Mouse (Mus musculus): ENCODE data around the gene Adi1.

Adi1 gene

DNA sequence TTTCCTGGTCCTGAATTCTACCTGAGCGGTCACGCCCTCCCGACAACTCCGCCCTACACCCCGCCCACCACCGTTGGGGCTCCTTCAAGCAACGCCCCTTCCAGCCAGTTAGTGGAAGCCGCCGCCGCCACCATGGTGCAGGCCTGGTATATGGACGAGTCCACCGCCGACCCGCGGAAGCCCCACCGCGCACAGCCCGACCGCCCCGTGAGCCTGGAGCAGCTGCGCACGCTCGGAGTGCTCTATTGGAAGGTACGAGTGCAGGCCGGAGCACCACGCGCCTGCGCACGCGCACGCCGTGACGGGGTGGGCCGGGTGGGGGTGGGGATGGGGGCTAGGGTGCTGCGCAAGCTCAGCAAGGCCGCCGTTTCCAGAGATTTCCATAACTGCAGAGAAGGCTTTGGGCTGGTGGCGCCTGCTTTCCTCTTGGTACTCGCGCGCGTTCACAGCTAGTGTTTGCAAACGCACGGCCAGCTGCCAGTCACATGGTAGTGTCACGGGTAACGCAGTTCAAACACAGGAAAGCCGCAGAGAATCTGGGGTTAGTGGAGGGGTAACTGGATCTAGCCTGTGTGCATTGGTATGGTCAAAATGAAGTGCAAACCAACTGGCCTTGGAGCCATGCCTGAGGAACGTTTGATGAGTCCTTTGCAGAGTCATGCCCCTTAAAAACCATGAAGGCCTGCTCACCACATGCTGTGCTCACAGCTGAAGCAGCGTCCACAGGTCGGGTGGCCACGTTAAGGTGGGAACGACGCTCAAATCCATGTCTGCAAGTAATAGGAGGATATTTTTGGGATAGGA lies at the start of gene Adi1:
Gene Adi1 (plus strand): TSS at position 111 of the 804 bp plus-strand sequence.
- DNase-seq (ENCODE audit: low read depth, low spot score), result peak; percentile 95

DNA sequence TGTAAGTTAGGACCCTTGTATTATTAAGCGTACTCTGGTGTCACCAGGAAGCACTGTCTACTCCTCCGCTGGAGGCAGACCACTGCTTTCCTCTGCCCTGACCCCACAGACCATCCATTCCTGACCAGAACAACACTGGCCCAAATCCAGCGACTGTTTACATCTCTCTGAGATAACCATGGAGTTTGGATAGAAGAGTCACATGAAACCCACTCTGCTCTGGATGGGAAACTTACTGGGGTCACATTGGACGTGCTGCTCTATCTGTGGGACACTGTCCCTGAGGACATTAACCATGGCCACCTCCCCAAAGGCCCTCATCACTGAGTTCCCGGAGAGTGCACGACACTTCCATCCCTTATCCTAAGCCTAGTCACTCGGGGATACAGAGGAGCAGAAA lies 49.6 kb upstream of the Adi1 start:
- no peak for DNase-seq (ENCODE audit: low read depth, low spot score)

DNA sequence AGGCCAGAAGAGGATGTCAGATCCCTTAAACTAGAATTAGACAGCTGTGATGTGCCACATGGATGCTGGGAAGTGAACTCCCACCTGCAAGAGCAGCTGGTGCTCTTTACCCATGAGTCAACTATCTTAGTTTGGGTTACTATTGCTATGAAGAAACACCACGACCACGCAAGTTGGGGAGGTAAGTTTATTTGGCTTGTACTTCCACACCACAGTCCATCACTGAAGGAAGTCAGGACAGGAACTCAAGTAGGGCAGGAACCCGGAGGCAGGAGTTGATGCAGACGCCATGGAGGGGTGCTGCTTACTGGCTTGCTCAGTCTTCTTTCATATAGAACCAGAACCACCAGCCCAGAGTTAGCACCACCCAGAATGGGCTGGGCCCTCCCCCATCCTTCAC lies 47.9 kb upstream of the Adi1 start:
- no peak for DNase-seq (ENCODE audit: low read depth, low spot score)

DNA sequence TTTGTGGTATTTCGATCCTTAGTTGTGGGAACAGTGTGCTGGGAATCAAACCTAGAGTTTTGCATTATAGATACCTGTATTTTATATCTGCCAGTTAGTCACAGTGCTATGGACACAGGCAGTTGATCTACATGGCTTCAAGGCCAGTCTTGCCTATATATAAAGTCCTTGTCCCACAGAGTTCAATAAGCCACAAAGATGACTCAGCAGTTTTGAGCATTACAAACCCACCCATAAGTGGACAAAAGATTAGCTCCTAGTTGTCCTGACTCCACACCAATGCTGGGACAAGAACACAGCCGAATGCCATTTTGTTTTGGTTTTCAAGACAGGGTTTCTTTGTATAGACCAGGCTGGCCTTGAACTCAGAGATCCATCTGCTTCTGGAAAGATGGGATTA lies 46.6 kb upstream of the Adi1 start:
- no peak for DNase-seq (ENCODE audit: low read depth, low spot score)

DNA sequence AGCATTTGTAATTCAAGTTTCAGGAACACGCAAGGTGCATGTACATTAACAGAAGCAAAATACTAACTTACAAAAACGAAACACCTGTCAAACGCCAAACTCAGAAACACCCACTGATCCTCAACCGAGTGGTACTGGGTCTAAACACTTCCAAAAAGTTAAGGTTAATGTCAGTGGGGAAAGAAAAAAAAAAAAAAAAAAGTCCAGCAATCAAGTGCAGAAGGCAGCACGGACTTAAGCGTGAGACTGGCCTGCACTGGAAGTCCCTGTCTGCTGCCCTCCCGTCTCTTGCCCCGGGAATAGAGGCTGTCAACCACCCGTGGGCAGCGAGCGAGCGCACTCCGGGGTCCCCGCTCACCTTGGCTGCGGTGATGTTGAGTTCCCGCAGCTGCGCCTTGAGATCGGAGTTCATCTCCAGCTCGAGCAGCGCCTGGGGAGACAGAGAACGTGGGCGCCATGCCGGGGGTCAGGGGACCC lies 39.9 kb upstream of the Adi1 start:
- DNase-seq (ENCODE audit: low read depth, low spot score), result no peak

DNA sequence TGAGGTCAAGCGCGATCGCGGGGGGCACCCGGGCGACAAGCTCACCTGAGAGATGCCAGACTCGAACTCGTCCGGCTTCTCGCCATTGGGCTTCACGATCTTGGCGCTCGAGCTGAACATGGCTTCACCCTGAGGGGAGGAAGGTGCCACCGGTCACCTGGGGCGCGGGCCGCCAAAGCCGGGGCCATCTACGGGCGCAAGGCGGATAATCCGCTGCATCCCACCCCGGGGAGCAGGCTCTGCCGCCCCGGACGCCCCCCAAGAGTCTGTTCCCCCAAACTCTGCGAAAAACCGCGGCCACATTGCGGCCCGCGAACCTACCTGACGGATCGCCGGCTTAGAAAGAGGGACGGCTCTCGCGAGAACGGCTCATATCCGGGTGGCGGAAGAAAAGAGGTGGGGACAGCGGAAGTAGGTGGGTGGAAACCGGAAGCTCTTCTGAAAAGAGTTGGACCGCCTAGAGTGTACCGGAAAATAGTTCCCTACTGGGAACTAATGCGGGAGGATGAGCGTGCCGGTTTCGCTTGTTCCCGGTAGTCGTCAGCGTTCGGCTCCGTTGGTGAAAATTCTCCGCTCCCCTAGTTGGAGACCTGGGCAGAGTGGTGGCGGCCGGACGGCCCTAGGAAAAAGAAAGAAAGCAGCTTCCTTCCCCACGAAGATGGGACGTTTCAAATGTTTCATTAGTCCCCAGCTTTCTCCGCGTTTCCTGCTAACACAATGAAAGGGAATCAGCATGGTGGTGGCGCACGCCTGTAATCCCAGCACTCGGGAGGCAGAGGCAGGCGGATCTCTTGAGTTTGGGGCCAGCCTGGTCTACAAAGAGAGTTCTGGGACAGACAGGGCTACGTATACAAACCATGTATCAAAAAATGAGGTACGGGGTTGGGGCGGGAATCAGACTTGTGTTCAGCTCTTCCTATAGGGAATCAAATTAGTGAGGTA lies 39.2 kb upstream of the Adi1 start, which contains the start of gene Rps7:
Gene Rps7 (minus strand): TSS at position 419 of the 942 bp plus-strand sequence.
- DNase-seq (ENCODE audit: low read depth, low spot score), result peak; percentile 98

DNA sequence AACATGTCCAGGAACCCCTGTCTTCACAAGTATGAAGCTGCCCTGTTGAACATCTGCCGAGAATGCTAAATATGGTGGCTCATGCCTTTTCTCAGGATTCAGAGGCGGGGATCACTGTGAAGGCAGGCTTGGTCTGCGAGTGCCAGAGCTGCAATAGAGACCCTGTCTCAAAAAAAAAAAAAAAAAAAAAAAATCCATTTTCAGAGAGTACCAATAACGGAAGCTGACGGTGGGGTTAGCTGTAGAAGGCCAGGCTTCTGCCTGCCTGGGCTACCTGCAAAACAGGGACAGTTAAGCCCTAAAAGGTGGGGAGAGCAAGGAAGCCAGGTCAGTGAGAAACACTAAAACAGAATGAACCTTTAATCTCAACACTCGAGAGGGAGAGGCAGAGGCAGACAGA lies 38.5 kb upstream of the Adi1 start:
- DNase-seq (ENCODE audit: low read depth, low spot score), result no peak

DNA sequence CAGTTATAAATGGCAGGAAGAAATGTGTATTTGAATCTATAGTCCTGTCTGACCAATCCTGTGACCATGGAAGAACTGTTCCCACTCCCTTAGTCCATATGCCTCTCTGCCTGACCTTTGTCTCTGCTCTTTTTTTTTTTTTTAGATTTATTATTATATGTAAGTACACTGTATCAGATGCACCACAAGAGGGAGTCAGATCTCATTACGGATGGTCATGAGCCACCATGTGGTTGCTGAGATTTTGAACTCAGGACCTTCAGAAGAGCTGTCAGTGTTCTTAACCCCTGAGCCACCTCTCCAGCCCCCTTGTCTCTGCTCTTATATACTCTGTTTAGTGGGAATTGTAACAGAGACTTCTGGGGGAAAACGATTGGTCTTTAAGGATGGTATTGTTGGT lies 36.3 kb upstream of the Adi1 start:
- no peak for DNase-seq (ENCODE audit: low read depth, low spot score)

DNA sequence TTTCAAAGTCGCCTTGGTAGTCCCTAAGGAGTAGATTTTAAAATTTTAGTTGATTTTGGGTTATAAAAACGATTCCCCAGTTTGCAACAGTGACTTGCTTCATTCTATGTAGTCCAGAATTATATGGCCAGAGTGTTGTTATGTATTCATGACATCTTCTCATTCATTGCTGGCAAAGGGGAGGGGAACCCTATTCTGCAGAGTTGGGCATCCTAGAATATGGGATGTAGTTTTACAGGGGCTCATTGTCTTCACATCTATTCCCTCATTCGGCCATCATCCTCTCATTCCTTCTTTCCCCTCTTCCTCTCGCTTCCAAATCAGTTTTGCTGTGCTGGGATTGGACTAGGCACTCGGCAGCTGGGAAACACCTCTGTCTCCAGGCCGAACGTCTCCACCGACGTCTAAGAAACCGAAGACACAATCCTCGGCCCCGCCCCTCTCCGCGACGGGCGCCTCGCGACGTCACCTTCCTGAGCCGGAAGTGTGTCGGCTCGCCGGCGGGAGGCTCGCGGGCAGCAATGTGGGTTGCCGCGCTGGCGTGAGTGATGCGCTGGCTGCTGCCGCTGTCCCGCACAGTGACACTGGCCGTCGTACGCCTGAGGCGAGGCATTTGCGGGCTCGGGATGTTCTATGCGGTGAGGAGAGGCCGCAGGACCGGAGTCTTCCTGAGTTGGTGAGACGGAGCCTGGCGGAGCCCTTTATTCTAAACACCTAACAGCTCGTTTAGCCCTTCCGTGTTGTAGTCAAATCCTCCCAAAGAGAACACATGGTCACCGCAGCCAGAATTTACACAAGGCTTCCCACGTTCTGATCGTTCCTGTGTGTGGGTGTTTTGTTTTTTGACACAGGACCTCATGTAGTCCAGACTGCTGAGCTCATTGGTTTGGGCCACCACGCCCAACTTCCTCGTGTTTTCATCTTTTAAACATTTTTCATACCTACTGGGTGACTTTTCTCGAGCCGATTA lies 25.6 kb upstream of the Adi1 start, which contains the start of gene Rnaseh1:
Gene Rnaseh1 (plus strand): TSS at position 462 of the 970 bp plus-strand sequence.
- DNase-seq (ENCODE audit: low read depth, low spot score), result peak; percentile 95

DNA sequence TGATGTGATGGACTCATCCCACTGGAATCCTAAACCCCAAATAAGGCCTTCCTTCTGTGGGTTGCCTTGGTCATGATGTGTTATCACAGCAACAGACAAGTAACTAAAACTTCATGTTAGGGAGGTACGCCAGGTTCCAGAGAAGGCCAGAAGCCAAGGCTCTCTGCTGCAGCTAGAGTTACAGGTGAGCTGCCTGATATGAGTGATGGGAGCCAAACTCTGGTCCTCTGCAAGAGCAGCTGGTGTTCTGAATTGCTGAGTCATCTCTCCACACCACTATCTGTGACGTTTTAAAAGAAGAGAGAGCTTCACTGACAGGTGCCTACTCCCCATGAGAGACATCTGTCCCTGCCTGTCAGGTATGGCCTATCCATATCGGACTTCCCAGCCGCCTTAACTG lies 12.4 kb upstream of the Adi1 start:
- no peak for DNase-seq (ENCODE audit: low read depth, low spot score)

DNA sequence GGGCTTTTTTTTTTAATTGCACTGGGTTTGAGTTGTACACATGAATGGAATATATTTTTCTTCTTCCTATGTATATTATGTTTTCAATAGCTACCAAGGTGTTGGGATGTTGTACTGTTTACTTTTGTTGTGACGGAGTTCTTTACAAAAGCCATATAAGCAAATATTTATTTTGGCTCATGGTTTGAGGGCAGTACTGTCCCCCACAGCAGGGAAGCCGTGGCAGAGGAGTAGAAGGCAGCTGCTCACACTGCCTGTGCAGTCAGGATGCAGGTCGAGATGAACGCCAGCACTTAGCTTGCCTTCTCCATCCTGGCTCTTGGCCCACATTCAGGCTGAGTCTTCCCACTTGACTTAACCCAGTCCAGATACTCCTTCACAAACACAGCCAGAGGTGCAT lies 8.3 kb upstream of the Adi1 start:
- no peak for DNase-seq (ENCODE audit: low read depth, low spot score)

DNA sequence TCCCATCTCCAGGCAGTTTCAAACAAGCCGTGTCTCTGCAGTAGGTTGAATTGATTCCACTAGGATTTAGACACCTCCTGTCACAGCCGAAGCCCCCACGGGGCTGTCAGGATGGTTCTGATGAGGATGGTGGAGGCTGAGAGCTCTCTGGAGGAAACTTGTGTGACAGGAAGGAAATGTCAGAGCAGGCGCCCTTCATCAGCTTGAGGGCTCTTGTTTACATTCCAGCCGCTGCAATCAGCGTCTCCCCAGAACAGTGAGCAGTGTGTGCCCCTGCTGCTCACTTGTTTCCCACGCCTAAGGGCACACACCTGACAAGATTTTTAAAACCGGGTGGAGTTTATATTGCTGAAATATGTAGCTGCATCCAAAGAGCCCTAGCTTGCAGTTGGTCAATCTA lies 7.7 kb upstream of the Adi1 start:
- no peak for DNase-seq (ENCODE audit: low read depth, low spot score)

DNA sequence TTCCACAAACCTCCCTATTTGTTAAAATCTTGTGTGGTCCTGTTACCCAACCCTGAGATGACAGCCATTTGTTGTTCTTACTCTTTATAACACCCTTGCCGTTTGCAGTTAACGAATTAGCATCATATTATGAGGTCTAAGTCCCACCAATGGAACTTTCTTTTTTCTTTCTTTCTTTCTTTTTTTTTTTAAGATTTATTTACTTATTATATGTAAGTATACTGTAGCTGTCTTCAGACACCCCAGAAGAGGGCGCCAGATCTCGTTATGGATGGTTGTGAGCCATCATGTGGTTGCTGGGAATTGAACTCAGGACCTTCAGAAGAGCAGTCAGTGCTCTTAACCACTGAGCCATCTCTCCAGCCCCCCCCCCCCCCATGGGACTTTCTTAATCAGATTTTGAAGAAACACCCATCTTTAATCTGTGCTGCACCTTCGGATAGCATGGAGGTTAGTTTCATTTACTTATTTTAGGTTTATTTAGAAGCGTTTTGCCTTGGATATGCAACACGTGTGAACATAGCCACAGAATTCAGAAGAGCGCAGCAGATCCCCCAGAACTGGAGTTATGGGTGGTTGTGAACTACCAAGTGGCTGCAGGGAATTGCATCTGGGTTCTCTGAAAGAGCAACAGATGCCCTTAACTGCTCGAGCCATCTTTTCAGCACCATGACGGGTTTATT lies 852 bp upstream of the Adi1 start:
- DNase-seq (ENCODE audit: low read depth, low spot score), result no peak

DNA sequence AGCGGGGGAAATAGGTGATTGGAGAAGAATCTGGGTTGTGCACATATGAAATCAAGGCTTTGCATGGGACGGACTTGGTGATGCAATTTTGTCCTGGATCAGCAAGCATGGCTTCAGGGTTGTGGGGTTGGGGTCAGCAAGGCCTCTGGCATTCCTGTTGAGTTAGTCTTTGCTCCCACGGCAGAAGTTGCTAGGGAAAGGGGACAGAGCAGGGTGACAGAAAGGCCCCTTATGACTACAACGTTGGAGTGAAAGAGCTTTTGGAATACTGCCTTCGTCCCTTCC lies 836 bp downstream of the Adi1 start:
- no peak for DNase-seq (ENCODE audit: low read depth, low spot score)

DNA sequence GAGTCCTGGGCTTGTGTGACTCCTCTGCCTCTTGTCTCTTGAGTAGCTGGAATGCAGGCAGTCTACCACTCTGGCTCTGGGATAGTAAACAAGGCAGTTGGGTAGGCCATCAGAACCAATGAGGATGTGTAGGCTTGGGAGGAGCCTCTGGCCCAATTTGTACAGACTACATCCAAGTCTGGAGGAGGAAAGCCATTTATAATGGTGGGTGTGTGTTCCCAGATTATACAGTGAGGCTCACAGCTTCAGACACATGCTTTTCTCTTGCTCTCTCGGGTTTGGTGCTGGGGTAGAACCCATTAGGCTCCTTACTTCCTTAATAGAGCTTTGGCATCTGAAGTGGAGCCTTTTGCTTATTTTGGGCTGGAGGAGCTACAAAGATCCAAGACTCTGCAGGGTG lies 9.6 kb downstream of the Adi1 start:
- peak; percentile 62 for DNase-seq (ENCODE audit: low read depth, low spot score)

DNA sequence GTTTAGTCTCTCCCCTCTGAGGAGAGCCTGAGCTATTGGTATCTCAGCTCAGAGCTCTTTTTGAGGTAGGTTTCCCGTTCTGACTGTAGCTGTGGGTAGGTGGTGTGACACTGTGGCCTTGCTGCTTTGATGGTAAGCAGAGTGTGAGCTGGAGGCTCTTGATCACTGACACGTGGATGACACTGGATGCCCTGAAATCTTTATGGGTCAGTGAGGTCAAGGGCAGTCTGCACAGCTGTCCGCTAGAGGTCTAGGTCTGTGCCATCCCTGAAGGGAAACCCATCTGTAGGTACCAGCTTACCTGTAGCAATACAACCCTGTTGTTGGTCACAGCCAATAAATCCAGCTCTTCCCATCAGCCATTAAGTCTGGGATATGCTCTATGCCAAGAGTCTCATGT lies 10.7 kb downstream of the Adi1 start:
- no peak for DNase-seq (ENCODE audit: low read depth, low spot score)

DNA sequence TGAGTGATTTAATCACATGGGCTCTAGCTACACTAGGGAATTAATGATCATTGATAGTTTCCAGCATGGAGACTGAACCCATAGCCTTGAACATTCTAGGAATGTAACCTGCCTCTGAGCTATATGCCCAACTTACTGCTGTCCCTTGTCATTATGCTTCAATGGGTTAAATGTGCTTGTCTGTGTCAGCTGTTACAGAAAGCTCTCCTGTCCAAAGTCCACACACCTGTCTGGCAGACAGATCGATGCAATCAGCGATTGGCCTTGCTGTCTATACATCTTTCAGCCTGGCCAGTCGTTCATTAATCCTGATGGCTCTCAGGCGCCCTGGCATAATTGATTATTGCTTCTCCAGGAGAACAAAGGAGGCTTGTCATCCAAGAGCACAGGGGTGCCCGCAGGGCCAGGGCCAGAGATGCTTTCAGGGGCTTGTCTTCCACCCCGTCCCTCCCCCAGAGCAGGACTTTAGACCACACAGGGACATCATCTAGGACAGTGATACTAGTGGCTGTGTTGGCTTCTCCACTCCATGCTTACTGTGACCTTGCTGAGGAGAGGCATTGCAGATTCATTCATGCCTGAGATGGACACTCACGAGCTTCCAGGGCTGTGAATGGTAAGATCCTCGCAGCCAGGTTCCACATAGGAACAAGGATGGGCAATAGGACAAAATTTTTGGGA lies 11.3 kb downstream of the Adi1 start:
- DNase-seq (ENCODE audit: low read depth, low spot score), result no peak

DNA sequence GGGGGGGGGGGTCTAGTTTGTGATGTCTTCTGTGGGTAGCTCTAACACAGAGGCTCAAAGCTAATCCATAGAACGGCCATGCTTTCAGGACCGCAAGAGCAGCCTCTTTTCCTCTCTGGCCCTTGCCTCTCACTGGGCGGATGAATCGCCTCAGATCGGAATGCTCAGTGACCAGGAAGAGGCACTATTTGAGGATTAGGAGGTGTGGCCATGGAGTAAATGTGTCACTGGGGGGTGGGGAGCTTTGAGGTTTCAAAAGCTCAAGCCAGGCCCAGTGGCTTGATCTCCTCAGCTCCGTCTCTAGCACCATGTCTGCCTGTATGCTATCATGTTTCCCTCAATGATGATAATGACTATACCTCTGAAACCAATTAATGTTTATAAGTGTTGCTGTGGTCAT lies 14.0 kb downstream of the Adi1 start:
- DNase-seq (ENCODE audit: low read depth, low spot score), result no peak

DNA sequence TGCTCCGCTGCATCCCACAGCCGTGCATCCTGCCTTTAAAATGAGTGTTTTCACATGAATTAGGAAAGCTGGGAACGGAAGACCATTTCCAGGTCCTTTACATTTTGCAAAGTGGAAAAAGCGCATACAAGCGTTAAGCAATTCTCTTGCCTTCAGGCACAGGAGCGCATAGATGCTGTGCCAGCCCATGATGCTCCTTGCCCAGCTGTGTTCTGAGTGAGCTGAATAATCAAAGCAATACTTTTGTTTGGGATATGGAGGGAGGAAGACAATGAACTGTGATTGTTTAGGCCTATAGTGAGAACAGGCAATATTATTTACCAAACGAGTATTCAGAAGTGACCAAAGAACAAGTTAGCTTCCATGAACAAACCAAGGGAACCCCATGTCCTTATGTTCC lies 15.7 kb downstream of the Adi1 start:
- DNase-seq (ENCODE audit: low read depth, low spot score), result peak; percentile 77

DNA sequence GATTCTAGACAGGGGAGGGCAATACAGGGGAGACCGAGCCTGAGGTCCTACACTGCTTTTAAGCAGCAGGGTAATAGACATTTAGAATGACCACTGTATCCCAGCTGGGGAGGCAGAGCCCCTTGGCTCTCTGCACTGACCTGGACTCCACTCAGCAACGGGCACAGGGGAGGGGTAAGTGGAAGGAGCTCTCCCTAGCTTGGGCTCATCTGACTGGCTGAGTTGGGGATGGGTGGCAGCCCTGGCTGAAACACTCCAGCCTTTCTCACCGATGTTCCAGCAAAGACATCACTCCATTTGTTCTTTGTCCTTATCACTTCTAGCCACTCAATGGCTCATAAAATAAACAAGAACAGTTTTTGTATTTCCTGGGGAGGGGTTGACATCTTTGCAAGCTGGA lies 18.7 kb downstream of the Adi1 start:
- peak; percentile 45 for DNase-seq (ENCODE audit: low read depth, low spot score)
